Mouse (Mus musculus) E14TG2a.4 (cell line): ENCODE measurements around the gene Trpm5.

Experiments
- CTCF ChIP-seq: conservative IDR thresholded peaks from 2 replicates; pipeline ENCODE4 v1.5.1; 2014; ENCODE audit warnings: low read length
- POU5F1 ChIP-seq: IDR thresholded peaks from 2 replicates; pipeline ENCODE4 v1.6.1; 2014; ENCODE audit warnings: low read length, borderline replicate concordance

DNA sequence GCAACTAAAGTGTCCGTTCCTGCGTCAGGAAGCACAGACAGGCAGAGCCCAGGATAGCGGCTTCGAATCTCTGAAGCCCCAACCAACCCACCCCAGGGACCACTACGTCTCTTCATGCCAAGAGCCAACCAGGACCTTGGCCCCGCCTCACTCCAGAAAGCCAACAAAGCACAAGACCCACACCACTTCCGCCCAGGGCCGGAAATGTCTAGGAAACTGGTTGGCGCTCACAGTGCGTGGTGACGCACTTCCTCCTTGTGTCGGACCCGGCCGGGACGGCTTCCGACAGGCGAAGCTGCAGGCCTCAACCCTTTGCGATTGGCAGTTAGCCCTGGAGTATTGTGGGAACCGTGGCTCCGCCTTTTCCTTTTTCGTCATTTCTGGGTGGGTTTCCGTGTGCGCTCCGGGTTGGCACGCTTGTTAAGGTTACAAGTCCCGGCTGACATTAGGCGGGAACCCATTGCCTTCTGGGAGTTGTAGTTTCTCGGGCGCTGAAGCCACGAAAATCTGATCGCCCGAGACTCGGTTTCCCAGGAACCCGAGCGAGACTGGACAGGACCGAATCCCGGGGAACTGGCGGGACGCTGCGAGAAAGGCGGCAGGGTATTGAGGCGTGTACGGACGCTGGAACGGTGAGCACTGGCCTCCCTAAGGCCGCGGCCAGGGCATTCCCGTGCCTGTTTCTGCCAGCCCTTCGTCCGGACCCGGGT, 25.4 kb downstream of the Trpm5 start, which contains the start of gene Tssc4:
- no peak for TF ChIP-seq CTCF
- no peak for TF ChIP-seq POU5F1
